Mouse (Mus musculus): ENCODE data around the gene Akap11.

DNA sequence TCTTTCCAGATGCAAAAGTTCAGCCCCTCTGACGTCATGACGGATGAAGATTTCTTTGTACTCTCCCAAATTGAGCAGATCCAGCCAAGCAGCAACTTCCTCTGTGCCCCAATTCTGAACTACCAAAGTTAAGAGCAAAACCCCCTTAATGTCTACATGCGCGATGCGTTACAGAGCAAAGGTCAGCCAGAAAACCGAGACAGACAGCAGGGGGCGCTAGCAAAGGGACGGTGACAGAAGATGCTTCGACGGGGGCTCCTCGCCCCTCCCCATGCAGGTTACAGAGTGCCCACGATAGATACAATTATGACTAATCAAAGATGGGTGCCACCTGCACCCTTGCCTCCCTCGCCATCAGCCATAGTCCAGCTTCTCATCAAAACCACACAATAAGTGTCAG, 39.3 kb upstream of the Akap11 start:
- no peak for TF ChIP-seq POLR2A (IDR thresholded peaks at IDR 0.05; ENCODE audit: insufficient read depth, low read depth, low read length)
- TF ChIP-seq CTCF (IDR thresholded peaks at IDR 0.05; ENCODE audit: insufficient read depth, low read depth, low read length): no peak

All from olfactory bulb, adult 2 months (tissue).